ENCODE assay signal across 9 mouse cellular contexts in genomic region chr11:97945738-97946289, GRCm38 (mm10). TPM values are rescaled to one million over a fixed set of nuclear protein-coding genes. Genes with fewer than 3 reads are reported as not detected.
DNase-seq lines count a peak whose midpoint lies in the region; ATAC-seq lines count a peak whose summit lies in the region.
"Not testable (repeated sequence)": the region's sequence is repeated elsewhere in the genome, so short reads cannot be mapped to it uniquely, and the experiment has no call there.
"Had no signal": no experiment of that assay in that cellular context is flagged by ENCODE, and none has a peak within 500 bp of the region (broad histone marks: within the 10 kb centered on the region; RNA-seq: fewer than 3 reads in every experiment).

No protein-coding gene starts in this region.

- H3K36me3 ChIP-seq in splenic B cell, adult 2 months (ENCODE audit: control insufficient read depth, insufficient read depth, low read length, poor library complexity, severe bottlenecking) = not testable (repeated sequence)

- DNase-seq in 416B (ENCODE audit: low read depth) = peak; percentile 72
- DNase-seq in CD4-positive, CD25-positive, alpha-beta regulatory T cell, adult 2 months (ENCODE audit: low read depth, low spot score) = peak; percentile 73
- peak; percentile 37 for DNase-seq in T-cell, adult 2 months (ENCODE audit: low spot score)
- peak; percentile 64 for DNase-seq in splenic B cell, adult 2 months (ENCODE audit: low read depth, low spot score)

- H3K27me3 ChIP-seq in splenic B cell, adult 2 months (ENCODE audit: control insufficient read depth, insufficient read depth, low read length, poor library complexity, severe bottlenecking) = not testable (repeated sequence)

- peak; percentile 54 for ATAC-seq in common myeloid progenitor, adult 5-6 weeks (replicated peaks; ENCODE audit: low read depth, poor library complexity, severe bottlenecking)
- peak; percentile 85 for ATAC-seq in inflammation-experienced regulatory T-cells, adult 6 months
- peak; percentile 69 for ATAC-seq in megakaryocyte, adult 5-6 weeks (ENCODE audit: poor library complexity, severe bottlenecking)
- ATAC-seq in monocyte, adult 5-6 weeks (replicated peaks; ENCODE audit: insufficient number of reproducible peaks, low FRiP score, low TSS enrichment, poor library complexity, severe bottlenecking) = peak; percentile 88

RNA-seq across cellular contexts. Expression of gene Plxdc1, which starts 40.4 kb away (rescaled TPM):
- total RNA-seq in common myeloid progenitor, adult 5-6 weeks (2017) = 1.2 and 3.3 TPM in 2 replicates
- 1 to 10 TPM; 1.1 to 8.5 (median 2.2) TPM for polyA plus RNA-seq in inflammation-experienced regulatory T-cells, adult 6 months (2017; shearing (Covaris generic))
- 13.7 and 15.9 TPM in 2 replicates for total RNA-seq in megakaryocyte, adult 5-6 weeks (2015)
- total RNA-seq in megakaryocyte, adult 5-6 weeks (2017) = 6.3 and 6.7 TPM in 2 replicates
- total RNA-seq in monocyte, adult 5-6 weeks (2017) = 1.6 to 2.8 TPM (median 2.4 TPM) in 3 replicates
- polyA plus RNA-seq: heart, embryonic 11.5 days had no signal

RNA-seq across cellular contexts. Expression of gene Arl5c, which starts 50.2 kb away (rescaled TPM):
- total RNA-seq in common myeloid progenitor, adult 5-6 weeks (2017) = 1.2 and 2.2 TPM in 2 replicates
- polyA plus RNA-seq in inflammation-experienced regulatory T-cells, adult 6 months (2017; shearing (Covaris generic)) = 10 to 100 TPM; 43.8 to 60.5 (median 53.2) TPM
- 42.9 and 56.3 TPM in 2 replicates for total RNA-seq in megakaryocyte, adult 5-6 weeks (2015)
- total RNA-seq in megakaryocyte, adult 5-6 weeks (2017) = 51.2 TPM in 2 replicates
- total RNA-seq in monocyte, adult 5-6 weeks (2017) = 67.7 to 97.0 TPM (median 83.6 TPM) in 3 replicates

Comparison
In these comparisons a context has a peak if more than half of its experiments do, and no peak if none do; other contexts are left out.
1. Peak in every context shown above with its lines: DNase-seq and ATAC-seq.
2. RNA of gene Arl5c, which starts 50.2 kb away (total RNA-seq): 67.7 to 97.0 TPM in monocyte, adult 5-6 weeks and 42.9 to 56.3 TPM in megakaryocyte, adult 5-6 weeks; 1.2 to 2.2 TPM in common myeloid progenitor, adult 5-6 weeks; every median in the first group is over 10 times any median in the second.